Mouse (Mus musculus) midbrain, embryonic 15.5 days (tissue): ENCODE measurements around the gene Adamts17. TPM values are rescaled to one million over a fixed set of nuclear protein-coding genes. Genes with fewer than 3 reads are reported as not detected.

Experiments
- ATAC-seq: fragments of 200-750 bp; cut with Nextera tagmentation; replicated peaks from 2 replicates; pipeline ENCODE4 v1.8.0; 2017; ENCODE audit warnings: moderate TSS enrichment
- H3K27ac ChIP-seq: fragments of 300-500 bp; sonication (generic); 2 replicates; pipeline ENCODE4 v1.5.1; 2015; ENCODE audit warnings: mild to moderate bottlenecking, inconsistent platforms
- H3K27me3 ChIP-seq: fragments of 300-500 bp; sonication (generic); replicated peaks from 2 replicates; pipeline ENCODE4 v1.6.1; 2015; ENCODE audit warnings: inconsistent platforms
- H3K36me3 ChIP-seq: fragments of 300-500 bp; sonication (generic); replicated peaks from 2 replicates; pipeline ENCODE4 v1.6.1; 2015; ENCODE audit warnings: inconsistent platforms
- H3K4me1 ChIP-seq: fragments of 300-500 bp; sonication (generic); 2 replicates; pipeline ENCODE4 v1.6.1; 2015; ENCODE audit warnings: inconsistent platforms
- H3K4me2 ChIP-seq: fragments of 300-500 bp; sonication (generic); 2 replicates; pipeline ENCODE4 v1.6.1; 2015; ENCODE audit warnings: inconsistent platforms, mild to moderate bottlenecking, moderate library complexity
- H3K4me3 ChIP-seq: fragments of 300-500 bp; sonication (generic); 2 replicates; pipeline ENCODE4 v1.5.1; 2015; ENCODE audit warnings: mild to moderate bottlenecking, inconsistent platforms
- H3K9ac ChIP-seq: fragments of 300-500 bp; sonication (generic); 2 replicates; pipeline ENCODE4 v1.6.1; 2015; ENCODE audit warnings: mild to moderate bottlenecking, inconsistent platforms
- H3K9me3 ChIP-seq: fragments of 300-500 bp; sonication (generic); 2 replicates; pipeline ENCODE4 v1.6.1; 2016; ENCODE audit warnings: inconsistent platforms
- WGBS: fragments of 180-500 bp; shearing (Covaris S2); methylation state at CpG from one replicate; pipeline ENCODE4 v1.1.7; 2015; ENCODE audit warnings: mixed read lengths; 5-methylcytosine and 5-hydroxymethylcytosine counted together
- polyA plus RNA-seq: library from polyadenylated mRNA; unstranded; fragments of >200 nt; fragmentation: Nextera tagmentation; extraction: Ambion mirVana; gene quantifications from 2 replicates; pipeline ENCODE4 v1.2.1, GENCODE M21; 2015

The Adamts17 gene
- polyA plus RNA-seq, 1 experiment from 2014 or later: 3.7 TPM

GRCm38 (mm10) chr7:67045202-67045601 lies 205.7 kb downstream of the Adamts17 start:
- Histone ChIP-seq H3K4me3 (no peak overlapping the region), H3K9ac (no peak overlapping the region), H3K27ac (no peak overlapping the region), H3K36me3 (no peaks in the 10 kb centered on the region), H3K4me1 (no peaks in the 10 kb centered on the region), H3K27me3 (no peaks in the 10 kb centered on the region), H3K9me3 (no peaks in the 10 kb centered on the region), H3K4me2 (no peak overlapping the region)
- no peak for ATAC-seq
- WGBS: 95% methylated on average over 6 of the region's 6 CpGs

GRCm38 (mm10) chr7:67049206-67049605 lies 209.7 kb downstream of the Adamts17 start:
- no peak for ATAC-seq
- Histone ChIP-seq H3K27ac (no peak overlapping the region), H3K4me2 (no peak overlapping the region), H3K4me3 (no peak overlapping the region), H3K27me3 (no peaks in the 10 kb centered on the region), H3K9me3 (no peaks in the 10 kb centered on the region), H3K36me3 (no peaks in the 10 kb centered on the region), H3K9ac (no peak overlapping the region), H3K4me1 (no peaks in the 10 kb centered on the region)
- 89% methylated on average over 2 of the region's 2 CpGs for WGBS

GRCm38 (mm10) chr7:67050424-67050823 lies 210.9 kb downstream of the Adamts17 start:
- H3K27me3 ChIP-seq: no peaks in the 10 kb centered on the region
- ATAC-seq: no peak
- no peak overlapping the region for H3K27ac ChIP-seq
- H3K4me1 ChIP-seq: no peaks in the 10 kb centered on the region
- H3K9me3 ChIP-seq: no peaks in the 10 kb centered on the region
- H3K36me3 ChIP-seq: no peaks in the 10 kb centered on the region
- WGBS: 94% methylated on average over 3 of the region's 3 CpGs
- H3K4me3 ChIP-seq: no peak overlapping the region
- no peak overlapping the region for H3K4me2 ChIP-seq
- H3K9ac ChIP-seq: no peak overlapping the region

- Histone ChIP-seq H3K27ac (no peak overlapping the region), H3K9me3 (no peaks in the 10 kb centered on the region), H3K27me3 (no peaks in the 10 kb centered on the region), H3K9ac (no peak overlapping the region), H3K4me3 (no peak overlapping the region), H3K36me3 (no peaks in the 10 kb centered on the region), H3K4me2 (no peak overlapping the region), H3K4me1 (no peaks in the 10 kb centered on the region)
- 87% methylated on average over 7 of the region's 7 CpGs for WGBS
- no peak for ATAC-seq
Measured at GRCm38 (mm10) chr7:67051089-67051718, 211.7 kb downstream of the Adamts17 start.

GRCm38 (mm10) chr7:67054876-67055275 lies 215.3 kb downstream of the Adamts17 start:
- Histone ChIP-seq H3K36me3 (no peaks in the 10 kb centered on the region), H3K27me3 (no peaks in the 10 kb centered on the region), H3K9ac (no peak overlapping the region), H3K4me1 (no peaks in the 10 kb centered on the region), H3K4me3 (no peak overlapping the region), H3K9me3 (no peaks in the 10 kb centered on the region), H3K4me2 (no peak overlapping the region), H3K27ac (no peak overlapping the region)
- ATAC-seq: no peak
- WGBS: 92% methylated on average over 3 of the region's 3 CpGs

- 68% methylated on average over 3 of the region's 3 CpGs for WGBS
- H3K27me3 ChIP-seq: no peaks in the 10 kb centered on the region
- H3K36me3 ChIP-seq: no peaks in the 10 kb centered on the region
- no peak overlapping the region for H3K9ac ChIP-seq
- H3K4me1 ChIP-seq: no peaks in the 10 kb centered on the region
- ATAC-seq: no peak
- no peak overlapping the region for H3K4me2 ChIP-seq
- no peak overlapping the region for H3K4me3 ChIP-seq
- no peaks in the 10 kb centered on the region for H3K9me3 ChIP-seq
- H3K27ac ChIP-seq: no peak overlapping the region
Measured at GRCm38 (mm10) chr7:67055510-67055909, 216.0 kb downstream of the Adamts17 start.

GRCm38 (mm10) chr7:67061756-67062155 lies 222.2 kb downstream of the Adamts17 start:
- Histone ChIP-seq H3K9me3 (no peaks in the 10 kb centered on the region), H3K4me2 (no peak overlapping the region), H3K4me1 (no peaks in the 10 kb centered on the region), H3K36me3 (no peaks in the 10 kb centered on the region), H3K9ac (no peak overlapping the region), H3K27ac (no peak overlapping the region), H3K27me3 (no peaks in the 10 kb centered on the region), H3K4me3 (no peak overlapping the region)
- no peak for ATAC-seq
- 86% methylated on average over 9 of the region's 9 CpGs for WGBS

- H3K27me3 ChIP-seq: no peaks in the 10 kb centered on the region
- no peaks in the 10 kb centered on the region for H3K9me3 ChIP-seq
- no peak overlapping the region for H3K9ac ChIP-seq
- no peaks in the 10 kb centered on the region for H3K4me1 ChIP-seq
- WGBS: 82% methylated on average over 2 of the region's 2 CpGs
- no peak overlapping the region for H3K4me2 ChIP-seq
- H3K36me3 ChIP-seq: no peaks in the 10 kb centered on the region
- no peak overlapping the region for H3K4me3 ChIP-seq
- no peak for ATAC-seq
- no peak overlapping the region for H3K27ac ChIP-seq
Measured at GRCm38 (mm10) chr7:67062571-67062970, 223.0 kb downstream of the Adamts17 start.

GRCm38 (mm10) chr7:67064627-67065305 lies 225.2 kb downstream of the Adamts17 start:
- Histone ChIP-seq H3K9ac (no peak overlapping the region), H3K9me3 (no peaks in the 10 kb centered on the region), H3K27me3 (no peaks in the 10 kb centered on the region), H3K36me3 (no peaks in the 10 kb centered on the region), H3K4me2 (no peak overlapping the region), H3K27ac (no peak overlapping the region), H3K4me3 (no peak overlapping the region), H3K4me1 (no peaks in the 10 kb centered on the region)
- WGBS: 78% methylated on average over 10 of the region's 10 CpGs
- ATAC-seq: no peak

- Histone ChIP-seq H3K4me3 (no peak overlapping the region), H3K4me1 (no peaks in the 10 kb centered on the region), H3K27me3 (no peaks in the 10 kb centered on the region), H3K9me3 (no peaks in the 10 kb centered on the region), H3K9ac (no peak overlapping the region), H3K27ac (no peak overlapping the region), H3K36me3 (no peaks in the 10 kb centered on the region), H3K4me2 (no peak overlapping the region)
- no peak for ATAC-seq
- 90% methylated on average over 4 of the region's 4 CpGs for WGBS
Measured at GRCm38 (mm10) chr7:67065631-67066030, 226.1 kb downstream of the Adamts17 start.

- no peaks in the 10 kb centered on the region for H3K4me1 ChIP-seq
- 89% methylated on average over 10 of the region's 10 CpGs for WGBS
- H3K36me3 ChIP-seq: no peaks in the 10 kb centered on the region
- ATAC-seq: no peak
- no peaks in the 10 kb centered on the region for H3K27me3 ChIP-seq
- no peak overlapping the region for H3K4me3 ChIP-seq
- H3K9ac ChIP-seq: no peak overlapping the region
- H3K9me3 ChIP-seq: no peaks in the 10 kb centered on the region
- H3K4me2 ChIP-seq: no peak overlapping the region
- no peak overlapping the region for H3K27ac ChIP-seq
Measured at GRCm38 (mm10) chr7:67072015-67072685, 232.6 kb downstream of the Adamts17 start.

GRCm38 (mm10) chr7:67082751-67083150 lies 243.2 kb downstream of the Adamts17 start:
- Histone ChIP-seq H3K4me2 (no peak overlapping the region), H3K27ac (no peak overlapping the region), H3K27me3 (no peaks in the 10 kb centered on the region), H3K9ac (no peak overlapping the region), H3K4me1 (no peaks in the 10 kb centered on the region), H3K9me3 (no peaks in the 10 kb centered on the region; the same call in 1 of the 2 replicates), H3K36me3 (no peaks in the 10 kb centered on the region), H3K4me3 (no peak overlapping the region)
- no peak for ATAC-seq
- 90% methylated on average over 10 of the region's 10 CpGs for WGBS
